Mouse (Mus musculus): ENCODE data around the gene Syt12. TPM values are rescaled to one million over a fixed set of nuclear protein-coding genes. Genes with fewer than 3 reads are reported as not detected.

Gene Syt12
- polyA plus RNA-seq, 1 experiment from 2014 or later: 1.8 TPM

DNA sequence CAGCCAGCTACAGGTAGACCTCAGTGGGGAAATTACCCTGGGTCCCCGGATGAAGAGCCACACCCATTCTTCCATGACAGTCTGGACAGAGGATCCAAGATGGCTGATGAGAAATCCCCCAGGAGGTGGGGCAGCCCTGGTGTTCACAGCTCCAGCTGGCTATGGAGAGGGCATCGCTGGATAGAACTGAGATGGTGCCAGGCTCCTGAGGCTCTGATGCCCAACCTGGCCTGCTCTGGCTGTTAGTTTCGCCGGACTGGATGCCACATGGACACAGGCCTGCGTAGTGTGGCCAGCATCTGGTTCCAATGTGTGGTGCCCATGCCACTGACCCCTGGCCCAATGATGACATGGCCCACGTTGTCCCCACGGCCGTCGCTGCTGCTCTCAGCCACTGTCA, 29.8 kb downstream of the Syt12 start:
- Histone ChIP-seq H3K9ac (no peak overlapping the region), H3K27me3 (ENCODE audit: insufficient read depth, low read length) (no peaks in the 10 kb centered on the region), H3K4me3 (ENCODE audit: low read depth, low read length) (no peak overlapping the region), H3K36me3 (ENCODE audit: insufficient read depth) (no peaks in the 10 kb centered on the region), H3K4me1 (ENCODE audit: insufficient read depth) (no peaks in the 10 kb centered on the region), H3K4me2 (no peak overlapping the region), H3K9me3 (ENCODE audit: low read depth, low read length) (no peaks in the 10 kb centered on the region), H3K27ac (ENCODE audit: low read depth) (no peak overlapping the region)
- 88% methylated on average over 9 of the region's 9 CpGs for WGBS
- TF ChIP-seq CTCF (IDR thresholded peaks at IDR 0.05; ENCODE audit: low read depth): no peak
- DNase-seq (no peak), ATAC-seq (ENCODE audit: insufficient read depth) (no peak)

- ATAC-seq (ENCODE audit: insufficient read depth) (no peak), DNase-seq (no peak)
- Histone ChIP-seq H3K36me3 (ENCODE audit: insufficient read depth) (no peaks in the 10 kb centered on the region), H3K27ac (ENCODE audit: low read depth) (no peak overlapping the region), H3K4me2 (no peak overlapping the region), H3K9ac (no peak overlapping the region), H3K27me3 (ENCODE audit: insufficient read depth, low read length) (no peaks in the 10 kb centered on the region), H3K4me3 (ENCODE audit: low read depth, low read length) (no peak overlapping the region), H3K9me3 (ENCODE audit: low read depth, low read length) (no peaks in the 10 kb centered on the region), H3K4me1 (ENCODE audit: insufficient read depth) (0 out of 2 replicates have a peak, but pooled peaks cover under 1% of the 10 kb centered on the region)
- 82% methylated on average over 8 of the region's 8 CpGs for WGBS
- no peak for TF ChIP-seq CTCF (IDR thresholded peaks at IDR 0.05; ENCODE audit: low read depth)
Measured at GRCm38 (mm10) chr19:4446661-4447420, 30.4 kb downstream of the Syt12 start.

GRCm38 (mm10) chr19:4442408-4442807, 34.8 kb downstream of the Syt12 start:
- no peaks in the 10 kb centered on the region for H3K27me3 ChIP-seq (ENCODE audit: insufficient read depth, low read length)
- H3K36me3 ChIP-seq (ENCODE audit: insufficient read depth): no peaks in the 10 kb centered on the region
- H3K9ac ChIP-seq: no peak overlapping the region
- DNase-seq (peak; percentile 88), ATAC-seq (ENCODE audit: insufficient read depth) (no peak; the same call in 1 of the 2 replicates)
- peak overlapping the region; percentile 12; the same call in 1 of the 2 replicates for H3K27ac ChIP-seq (ENCODE audit: low read depth)
- no peaks in the 10 kb centered on the region for H3K9me3 ChIP-seq (ENCODE audit: low read depth, low read length)
- TF ChIP-seq CTCF (IDR thresholded peaks at IDR 0.05; ENCODE audit: low read depth): peak; percentile 92
- H3K4me2 ChIP-seq: no peak overlapping the region
- H3K4me1 ChIP-seq (ENCODE audit: insufficient read depth): peaks cover 15% of the 10 kb centered on the region
- no peak overlapping the region for H3K4me3 ChIP-seq (ENCODE audit: low read depth, low read length)
- 6% methylated on average over 3 of the region's 3 CpGs for WGBS

- no peaks in the 10 kb centered on the region for H3K27me3 ChIP-seq (ENCODE audit: insufficient read depth, low read length)
- no peak overlapping the region for H3K4me2 ChIP-seq
- H3K4me1 ChIP-seq (ENCODE audit: insufficient read depth): peaks cover 15% of the 10 kb centered on the region
- no peak overlapping the region for H3K4me3 ChIP-seq (ENCODE audit: low read depth, low read length)
- H3K36me3 ChIP-seq (ENCODE audit: insufficient read depth): no peaks in the 10 kb centered on the region
- peak overlapping the region; percentile 12; the same call in 1 of the 2 replicates for H3K27ac ChIP-seq (ENCODE audit: low read depth)
- peak; percentile 45 for DNase-seq
- WGBS: 27% methylated on average over 10 of the region's 10 CpGs
- ATAC-seq (ENCODE audit: insufficient read depth): 0 out of 2 replicates have a peak, but pooled peaks have one; percentile 23
- no peaks in the 10 kb centered on the region for H3K9me3 ChIP-seq (ENCODE audit: low read depth, low read length)
- H3K9ac ChIP-seq: no peak overlapping the region
- TF ChIP-seq CTCF (IDR thresholded peaks at IDR 0.05; ENCODE audit: low read depth): no peak
Measured at GRCm38 (mm10) chr19:4441621-4442161, 35.6 kb downstream of the Syt12 start.

DNA sequence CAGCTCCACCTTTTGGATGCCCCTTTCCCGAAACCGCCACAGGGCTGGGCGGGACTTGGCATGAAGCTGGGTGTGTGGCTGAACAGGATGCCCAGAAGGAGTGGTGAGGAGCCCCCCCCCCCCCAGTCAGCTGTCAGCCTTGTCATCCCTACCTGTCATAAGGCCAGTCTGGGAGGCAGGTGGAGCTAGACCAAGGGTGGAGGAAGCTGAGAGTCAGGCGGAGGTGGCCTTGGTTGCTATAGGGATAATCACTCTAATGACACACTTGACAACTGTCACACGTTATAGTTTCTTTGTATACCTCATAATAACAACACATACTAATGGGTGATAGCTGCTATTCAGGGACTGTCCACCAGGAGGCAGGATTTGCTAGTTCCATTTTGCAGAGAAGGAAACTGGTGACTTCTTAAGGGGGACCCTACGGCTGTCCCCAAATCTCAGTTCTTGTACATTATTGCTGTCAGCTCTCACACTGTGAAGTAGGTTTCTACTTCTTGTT, 36.1 kb downstream of the Syt12 start:
- Histone ChIP-seq H3K9me3 (ENCODE audit: low read depth, low read length) (no peaks in the 10 kb centered on the region), H3K4me2 (peak overlapping the region; percentile 88; the same call in 1 of the 2 replicates), H3K27ac (ENCODE audit: low read depth) (no peak overlapping the region), H3K4me1 (ENCODE audit: insufficient read depth) (peaks cover 15% of the 10 kb centered on the region), H3K27me3 (ENCODE audit: insufficient read depth, low read length) (no peaks in the 10 kb centered on the region), H3K4me3 (ENCODE audit: low read depth, low read length) (no peak overlapping the region; the same call in 1 of the 2 replicates), H3K9ac (no peak overlapping the region), H3K36me3 (ENCODE audit: insufficient read depth) (peaks cover 4% of the 10 kb centered on the region; the same call in 1 of the 2 replicates)
- peak; percentile 77 for TF ChIP-seq CTCF (IDR thresholded peaks at IDR 0.05; ENCODE audit: low read depth)
- 22% methylated on average over 6 of the region's 6 CpGs for WGBS
- DNase-seq (peak; percentile 73), ATAC-seq (ENCODE audit: insufficient read depth) (no peak)

DNA sequence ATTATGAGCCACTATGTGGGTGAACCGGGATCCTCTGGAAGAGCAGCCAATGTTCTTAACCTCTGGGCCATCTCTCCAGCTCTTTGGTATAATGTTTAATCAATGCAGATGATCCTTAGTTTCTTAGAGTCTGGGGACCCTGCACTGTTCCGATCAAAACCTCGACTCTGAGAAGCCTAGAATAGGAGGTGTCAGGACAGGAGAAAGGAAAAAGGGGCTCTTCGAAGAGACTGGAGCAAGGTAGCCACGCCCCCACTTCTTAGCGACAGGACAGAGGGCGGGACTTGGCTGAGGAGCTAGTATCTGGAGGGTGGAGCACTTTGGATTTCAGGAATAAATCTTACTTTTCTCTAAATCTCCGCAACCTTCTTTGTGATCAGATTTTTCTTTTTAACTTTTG, 37.0 kb downstream of the Syt12 start:
- DNase-seq (peak; percentile 81), ATAC-seq (ENCODE audit: insufficient read depth) (no peak)
- Histone ChIP-seq H3K36me3 (ENCODE audit: insufficient read depth) (peaks cover 4% of the 10 kb centered on the region; the same call in 1 of the 2 replicates), H3K9me3 (ENCODE audit: low read depth, low read length) (no peaks in the 10 kb centered on the region), H3K4me1 (ENCODE audit: insufficient read depth) (peaks cover 15% of the 10 kb centered on the region), H3K4me3 (ENCODE audit: low read depth, low read length) (peak overlapping the region; percentile 76), H3K27me3 (ENCODE audit: insufficient read depth, low read length) (no peaks in the 10 kb centered on the region), H3K9ac (no peak overlapping the region), H3K4me2 (peak overlapping the region; percentile 88), H3K27ac (ENCODE audit: low read depth) (no peak overlapping the region)
- no peak for TF ChIP-seq CTCF (IDR thresholded peaks at IDR 0.05; ENCODE audit: low read depth)
- WGBS: 9% methylated on average over 8 of the region's 8 CpGs

Measured in lung, embryonic 14.5 days (tissue).